Mouse (Mus musculus): ENCODE results near the gene Kctd19.

Kctd19 gene

GRCm38 (mm10) chr8:105413391-105413790 lies at the start of gene Kctd19, which contains the start of gene Lrrc36:
Gene Kctd19, minus strand, starts transcription at chr8:105413502.
Gene Lrrc36, plus strand, starts transcription at chr8:105413571.
- DNase-seq = peak; percentile 81 to 82

GRCm38 (mm10) chr8:105461085-105461803 lies 47.9 kb upstream of the Kctd19 start:
- DNase-seq = no peak

- peak in 1 of 2 experiments; percentile 18 for DNase-seq
Measured at GRCm38 (mm10) chr8:105455218-105455617, 41.9 kb upstream of the Kctd19 start.

- DNase-seq = peak; percentile 45 to 49
Measured at GRCm38 (mm10) chr8:105454088-105454487, 40.8 kb upstream of the Kctd19 start.

GRCm38 (mm10) chr8:105453296-105453695 lies 40.0 kb upstream of the Kctd19 start:
- peak; percentile 5 to 34 for DNase-seq

GRCm38 (mm10) chr8:105451903-105452603 lies 38.8 kb upstream of the Kctd19 start:
- DNase-seq = peak; percentile 30

GRCm38 (mm10) chr8:105450977-105451376 lies 37.7 kb upstream of the Kctd19 start:
- DNase-seq = no peak

- no peak for DNase-seq
Measured at GRCm38 (mm10) chr8:105448596-105448995, 35.3 kb upstream of the Kctd19 start.

GRCm38 (mm10) chr8:105448188-105448587 lies 34.9 kb upstream of the Kctd19 start:
- no peak for DNase-seq

GRCm38 (mm10) chr8:105446127-105446552 lies 32.8 kb upstream of the Kctd19 start:
- peak; percentile 84 to 85 for DNase-seq

- peak; percentile 56 to 63 for DNase-seq
Measured at GRCm38 (mm10) chr8:105445296-105446126, 32.2 kb upstream of the Kctd19 start.

GRCm38 (mm10) chr8:105442661-105443060 lies 29.4 kb upstream of the Kctd19 start:
- DNase-seq = peak; percentile 44 to 46

GRCm38 (mm10) chr8:105441433-105441832 lies 28.1 kb upstream of the Kctd19 start:
- DNase-seq = peak; percentile 84

- DNase-seq = peak; percentile 73 to 81
Measured at GRCm38 (mm10) chr8:105438865-105439264, 25.6 kb upstream of the Kctd19 start.

GRCm38 (mm10) chr8:105437078-105437748 lies 23.9 kb upstream of the Kctd19 start:
- DNase-seq = no peak

GRCm38 (mm10) chr8:105436218-105436617 lies 22.9 kb upstream of the Kctd19 start:
- no peak for DNase-seq

GRCm38 (mm10) chr8:105434136-105434535 lies 20.8 kb upstream of the Kctd19 start:
- DNase-seq = no peak

GRCm38 (mm10) chr8:105433511-105433910 lies 20.2 kb upstream of the Kctd19 start:
- DNase-seq = no peak

GRCm38 (mm10) chr8:105433021-105433420 lies 19.7 kb upstream of the Kctd19 start:
- DNase-seq = no peak

GRCm38 (mm10) chr8:105431743-105432515 lies 18.6 kb upstream of the Kctd19 start:
- DNase-seq = no peak

GRCm38 (mm10) chr8:105426878-105427277 lies 13.6 kb upstream of the Kctd19 start:
- DNase-seq = no peak

GRCm38 (mm10) chr8:105422006-105422405 lies 8.7 kb upstream of the Kctd19 start:
- DNase-seq = peak in 1 of 2 experiments; percentile 53
